Mouse (Mus musculus) kidney, adult 2 months (tissue): ENCODE measurements around the gene Maml3. TPM values are rescaled to one million over a fixed set of nuclear protein-coding genes. Genes with fewer than 3 reads are reported as not detected.
A peak's percentile ranks its signal among the peaks of the same experiment; 100 is the strongest.

ENCODE experiments used
- DNase-seq: peaks from one replicate; pipeline ENCODE4 v3.0.0; 2021
- H3K27ac ChIP-seq: fragments of 200-500 bp; 2 replicates; pipeline ENCODE4 v1.5.1; 2012; ENCODE audit warnings: low read depth, low read length, control low read depth, inconsistent platforms; ENCODE audit not compliant: insufficient read depth
- H3K27me3 ChIP-seq: fragments of 200-500 bp; replicated peaks from 2 replicates; pipeline ENCODE4 v1.6.1; 2012; ENCODE audit warnings: mild to moderate bottlenecking, moderate library complexity, low read length, inconsistent platforms; ENCODE audit not compliant: control insufficient read depth, insufficient read depth
- H3K36me3 ChIP-seq: fragments of 200-500 bp; 2 replicates; pipeline ENCODE4 v1.6.1; 2012; ENCODE audit warnings: mild to moderate bottlenecking, moderate library complexity, low read length, inconsistent platforms; ENCODE audit not compliant: control insufficient read depth, insufficient read depth
- H3K4me1 ChIP-seq: fragments of 200-500 bp; 2 replicates; pipeline ENCODE4 v1.6.1; 2011; ENCODE audit warnings: low read length; ENCODE audit not compliant: control insufficient read depth, insufficient read depth
- H3K4me3 ChIP-seq: fragments of 200-500 bp; 2 replicates; pipeline ENCODE4 v1.5.1; 2011; ENCODE audit warnings: mild to moderate bottlenecking, low read depth, low read length, control low read depth; ENCODE audit not compliant: insufficient read depth
- CTCF ChIP-seq: fragments of 200-500 bp; conservative IDR thresholded peaks from 2 replicates; pipeline ENCODE4 v1.5.1; 2011; ENCODE audit warnings: low read depth, mild to moderate bottlenecking, control low read depth, low read length, moderate library complexity, mixed read lengths; ENCODE audit not compliant: insufficient read depth, insufficient read length
- POLR2A ChIP-seq: fragments of 200-500 bp; IDR thresholded peaks from one replicate; pipeline ENCODE4 v1.6.1; 2011; ENCODE audit warnings: low read depth, low read length, control low read depth
- WGBS: fragments of 180-500 bp; shearing (Covaris S2); methylation state at CpG from one replicate; pipeline ENCODE4 v1.1.7; 2018; 5-methylcytosine and 5-hydroxymethylcytosine counted together
- polyA plus RNA-seq: library from polyadenylated mRNA; depleted of rRNA; stranded (reverse); fragments of >200 nt; gene quantifications from 2 replicates; pipeline ENCODE4 v1.2.3, GENCODE M21; 2012

The Maml3 gene
- polyA plus RNA-seq, 1 experiment, result 3.6 TPM

- WGBS, result 41% methylated on average over 14 of the region's 14 CpGs
- no peaks in the 10 kb centered on the region for H3K36me3 ChIP-seq
- H3K27me3 ChIP-seq, result no peaks in the 10 kb centered on the region
- no peak for TF ChIP-seq CTCF
- peak; percentile 45 for DNase-seq
- peaks cover 10% of the 10 kb centered on the region; the same call in 1 of the 2 replicates for H3K4me1 ChIP-seq
- H3K4me3 ChIP-seq, result no peak overlapping the region
- H3K27ac ChIP-seq, result peak overlapping the region; percentile 3
Measured at GRCm38 (mm10) chr3:52033857-52034588, 70.9 kb downstream of the Maml3 start.

GRCm38 (mm10) chr3:52031327-52031726 lies 73.5 kb downstream of the Maml3 start:
- Histone ChIP-seq H3K27ac (no peak overlapping the region), H3K4me3 (no peak overlapping the region), H3K4me1 (peaks cover 10% of the 10 kb centered on the region; the same call in 1 of the 2 replicates), H3K27me3 (no peaks in the 10 kb centered on the region), H3K36me3 (no peaks in the 10 kb centered on the region)
- no peak for DNase-seq
- no peak for TF ChIP-seq POLR2A
- TF ChIP-seq CTCF, result no peak

GRCm38 (mm10) chr3:52030114-52030513 lies 74.8 kb downstream of the Maml3 start:
- WGBS, result 66% methylated on average over 10 of the region's 10 CpGs
- H3K4me1 ChIP-seq, result peaks cover 9% of the 10 kb centered on the region; the same call in 1 of the 2 replicates
- H3K4me3 ChIP-seq, result no peak overlapping the region
- DNase-seq, result no peak
- TF ChIP-seq POLR2A (no peak), CTCF (0 out of 2 replicates have a peak, but pooled peaks have one; percentile 13)
- no peak overlapping the region for H3K27ac ChIP-seq
- H3K36me3 ChIP-seq, result no peaks in the 10 kb centered on the region
- no peaks in the 10 kb centered on the region for H3K27me3 ChIP-seq

GRCm38 (mm10) chr3:52029661-52030081 lies 75.2 kb downstream of the Maml3 start:
- Histone ChIP-seq H3K27me3 (no peaks in the 10 kb centered on the region), H3K4me1 (peaks cover 8% of the 10 kb centered on the region; the same call in 1 of the 2 replicates), H3K4me3 (peak overlapping the region; percentile 6; the same call in 1 of the 2 replicates), H3K27ac (no peak overlapping the region), H3K36me3 (no peaks in the 10 kb centered on the region)
- WGBS, result 39% methylated on average over 12 of the region's 12 CpGs
- no peak for DNase-seq
- TF ChIP-seq POLR2A (no peak), CTCF (no peak)

GRCm38 (mm10) chr3:52027972-52028371 lies 76.9 kb downstream of the Maml3 start:
- no peak for DNase-seq
- H3K36me3 ChIP-seq, result no peaks in the 10 kb centered on the region
- 76% methylated on average over 7 of the region's 7 CpGs for WGBS
- no peaks in the 10 kb centered on the region for H3K27me3 ChIP-seq
- no peak for TF ChIP-seq CTCF
- no peak for TF ChIP-seq POLR2A
- no peak overlapping the region for H3K27ac ChIP-seq
- H3K4me3 ChIP-seq, result no peak overlapping the region
- no peaks in the 10 kb centered on the region for H3K4me1 ChIP-seq

- H3K4me1 ChIP-seq, result no peaks in the 10 kb centered on the region
- H3K36me3 ChIP-seq, result no peaks in the 10 kb centered on the region
- no peak for TF ChIP-seq POLR2A
- no peak for TF ChIP-seq CTCF
- DNase-seq, result no peak
- no peak overlapping the region for H3K27ac ChIP-seq
- WGBS, result 79% methylated on average over 7 of the region's 7 CpGs
- no peak overlapping the region for H3K4me3 ChIP-seq
- H3K27me3 ChIP-seq, result no peaks in the 10 kb centered on the region
Measured at GRCm38 (mm10) chr3:52022486-52022885, 82.4 kb downstream of the Maml3 start.

GRCm38 (mm10) chr3:52018103-52018439 lies 86.8 kb downstream of the Maml3 start:
- no peaks in the 10 kb centered on the region for H3K4me1 ChIP-seq
- no peak overlapping the region for H3K4me3 ChIP-seq
- TF ChIP-seq CTCF, result no peak
- no peak for TF ChIP-seq POLR2A
- no peak overlapping the region for H3K27ac ChIP-seq
- H3K36me3 ChIP-seq, result no peaks in the 10 kb centered on the region
- no peaks in the 10 kb centered on the region for H3K27me3 ChIP-seq
- DNase-seq, result no peak
- WGBS, result 70% methylated on average over 5 of the region's 5 CpGs
